Mouse (Mus musculus) common myeloid progenitor, adult 5-6 weeks (primary cell): ENCODE measurements around the gene Dctn1. TPM values are rescaled to one million over a fixed set of nuclear protein-coding genes. Genes with fewer than 3 reads are reported as not detected.

Experiments
- ATAC-seq: replicated peaks from 2 replicates; pipeline ENCODE4 v1.8.0; 2016; ENCODE audit warnings: low read depth, mild to moderate bottlenecking, moderate TSS enrichment, inconsistent platforms; ENCODE audit not compliant: poor library complexity, severe bottlenecking
- total RNA-seq: library from RNA; stranded (forward); fragments of 200-1000, 187-1606 nt; gene quantifications from 2 replicates; pipeline ENCODE4 v1.2.3, GENCODE M21; 2017

Dctn1 gene
- total RNA-seq: 50.2 and 52.2 TPM in 2 replicates

- ATAC-seq: peak; percentile 89
Observed at GRCm38 (mm10) chr6:83165607-83166242, at the start of gene Dctn1. Dctn1 (plus strand) TSS chr6:83165920.

DNA sequence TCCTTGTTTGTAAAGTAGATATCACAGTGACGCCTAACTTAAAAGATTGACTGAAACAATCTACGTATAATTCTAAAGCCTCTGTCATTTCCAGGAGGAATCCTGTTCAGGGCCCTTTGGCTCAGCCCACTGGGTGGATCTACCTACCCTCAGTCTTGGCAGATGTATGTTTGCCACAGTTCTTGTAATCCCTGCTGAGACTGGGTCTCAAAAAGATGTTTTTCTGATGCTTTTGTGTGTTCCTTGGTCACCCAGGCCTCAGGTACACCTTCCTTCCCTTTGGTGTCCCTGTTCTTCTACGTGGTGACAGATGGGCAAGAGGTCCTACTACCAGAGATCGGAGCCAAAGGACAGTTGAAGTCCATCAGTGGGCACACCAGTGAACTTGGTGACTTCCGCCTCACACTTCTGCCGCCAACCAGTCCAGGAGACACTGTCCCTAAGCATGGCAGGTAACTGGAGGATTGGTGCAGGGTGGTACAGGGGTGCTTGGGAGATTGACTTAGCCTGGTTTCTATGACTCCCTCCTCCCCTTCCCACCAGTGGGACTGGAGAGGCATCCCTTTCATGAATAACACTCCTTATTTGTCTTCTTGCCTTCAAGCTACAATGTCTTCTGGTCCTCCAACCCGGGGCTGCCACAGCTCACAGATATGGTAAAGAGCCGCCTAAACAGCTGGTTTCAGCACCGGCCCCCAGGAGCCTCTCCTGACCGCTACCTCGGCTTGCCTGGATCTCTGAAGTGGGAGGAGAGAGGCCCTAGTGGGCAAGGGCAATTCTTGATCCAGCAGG, 49.2 kb upstream of the Dctn1 start:
- ATAC-seq: no peak

- ATAC-seq: no peak
Observed at GRCm38 (mm10) chr6:83117165-83117438, 48.6 kb upstream of the Dctn1 start.

DNA sequence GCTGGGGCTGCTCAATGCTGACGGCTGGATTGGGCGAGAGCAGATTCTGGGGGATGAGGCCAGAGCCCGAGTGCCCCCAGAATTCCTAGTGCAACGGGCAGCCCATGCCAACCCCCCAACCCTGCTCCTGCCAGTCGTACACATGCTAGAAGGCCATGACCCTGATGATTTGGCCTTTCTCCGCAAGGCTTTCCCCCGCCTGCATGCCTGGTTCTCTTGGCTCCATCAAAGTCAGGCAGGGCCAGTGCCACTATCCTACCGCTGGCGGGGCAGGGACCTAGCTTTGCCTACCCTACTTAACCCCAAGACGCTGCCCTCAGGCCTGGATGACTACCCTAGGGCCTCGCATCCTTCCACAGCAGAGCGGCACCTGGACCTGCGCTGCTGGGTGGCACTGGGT, 48.1 kb upstream of the Dctn1 start:
- ATAC-seq: no peak

DNA sequence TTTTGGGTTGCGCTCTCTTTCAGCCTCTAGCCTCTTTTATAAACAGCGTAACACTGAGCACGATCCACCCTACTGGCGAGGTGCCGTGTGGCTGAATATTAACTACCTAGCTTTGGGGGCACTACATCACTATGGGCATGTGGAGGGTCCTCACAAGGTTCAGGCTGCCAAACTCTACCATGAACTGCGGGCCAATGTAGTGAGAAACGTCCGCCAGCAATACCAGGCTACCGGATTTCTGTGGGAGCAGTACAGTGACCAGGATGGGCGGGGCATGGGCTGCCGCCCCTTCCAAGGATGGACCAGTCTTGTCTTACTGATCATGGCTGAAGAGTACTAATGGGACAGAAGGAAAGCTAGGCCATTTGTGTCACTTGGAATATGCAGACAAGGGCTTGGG, 47.4 kb upstream of the Dctn1 start:
- ATAC-seq: no peak

DNA sequence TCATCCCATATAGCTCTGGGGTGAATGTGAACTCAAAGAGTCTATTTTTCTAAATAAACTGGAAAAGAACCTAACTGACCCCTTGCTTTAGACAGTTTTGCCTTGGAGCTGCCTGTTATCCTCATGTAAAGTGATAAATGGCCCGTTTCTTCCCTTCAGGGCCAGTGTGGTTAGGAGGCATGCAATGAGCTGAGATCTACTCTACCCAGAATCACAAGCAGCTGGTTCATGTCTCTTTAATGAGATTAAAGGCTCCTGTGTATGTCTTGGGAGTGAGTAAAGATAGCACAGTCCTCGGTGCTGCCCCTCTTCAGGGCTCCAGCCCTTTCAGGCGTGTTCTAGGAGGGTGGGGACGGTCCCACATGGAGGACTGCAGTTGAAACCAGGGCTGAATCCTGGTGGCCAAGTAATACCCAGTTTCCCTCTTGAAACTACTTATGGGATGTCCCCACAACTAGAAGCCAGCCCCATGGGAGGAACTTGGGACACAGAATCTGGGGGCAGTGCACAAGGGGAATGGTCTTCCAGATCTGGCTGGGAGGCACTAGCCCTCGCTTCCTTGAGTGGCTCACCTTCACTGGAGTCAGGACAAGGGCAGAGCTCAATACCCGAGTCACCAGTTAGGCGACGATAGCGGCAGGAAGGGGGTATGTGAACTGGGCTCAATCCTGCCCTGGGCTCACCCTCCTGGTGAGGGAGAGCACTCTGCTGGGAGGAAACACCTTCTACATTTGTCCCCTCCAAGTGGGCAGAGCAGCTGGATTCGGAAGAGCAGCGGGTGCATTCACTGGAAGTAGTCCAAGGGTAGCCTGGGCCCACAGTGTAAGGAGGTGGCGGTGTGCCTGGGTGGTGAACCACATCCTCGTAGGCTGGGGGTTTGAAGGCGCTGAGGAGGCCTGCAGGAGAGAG, 46.6 kb upstream of the Dctn1 start:
- ATAC-seq: peak; percentile 16

GRCm38 (mm10) chr6:83119734-83120051, 46.0 kb upstream of the Dctn1 start:
- ATAC-seq: no peak

- ATAC-seq: peak; percentile 82
Observed at GRCm38 (mm10) chr6:83120930-83121862, 44.5 kb upstream of the Dctn1 start, which contains the start of gene Wbp1. Wbp1 (minus strand) TSS chr6:83121559.

- ATAC-seq: no peak
Observed at GRCm38 (mm10) chr6:83121863-83122710, 43.6 kb upstream of the Dctn1 start.

GRCm38 (mm10) chr6:83122961-83123360, 42.8 kb upstream of the Dctn1 start:
- ATAC-seq: no peak

GRCm38 (mm10) chr6:83124851-83125312, 40.8 kb upstream of the Dctn1 start:
- peak; percentile 64 for ATAC-seq

GRCm38 (mm10) chr6:83125331-83125730, 40.4 kb upstream of the Dctn1 start, which contains the start of gene Ino80b:
Ino80b (minus strand) TSS chr6:83125431.
- no peak for ATAC-seq

DNA sequence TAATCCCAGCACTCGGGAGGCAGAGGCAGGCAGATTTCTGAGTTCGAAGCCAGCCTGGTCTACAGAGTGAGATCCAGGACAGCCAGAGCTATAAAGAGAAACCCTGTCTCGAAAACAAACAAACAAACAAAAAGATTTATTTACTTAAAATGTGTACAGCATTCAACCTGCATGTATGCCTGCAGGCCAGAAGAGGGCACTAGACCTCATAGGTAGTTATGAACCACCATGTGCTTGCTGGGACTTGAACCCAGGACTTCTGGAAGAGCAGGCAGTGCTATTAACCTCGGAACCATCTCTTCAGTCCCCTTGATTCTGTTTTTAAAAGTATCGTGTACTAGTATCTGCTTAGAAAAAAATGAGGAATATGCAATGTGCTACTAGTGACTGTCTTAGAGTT, 38.3 kb upstream of the Dctn1 start:
- ATAC-seq: no peak

- peak; percentile 79 for ATAC-seq
Observed at GRCm38 (mm10) chr6:83131469-83132034, 34.2 kb upstream of the Dctn1 start.

DNA sequence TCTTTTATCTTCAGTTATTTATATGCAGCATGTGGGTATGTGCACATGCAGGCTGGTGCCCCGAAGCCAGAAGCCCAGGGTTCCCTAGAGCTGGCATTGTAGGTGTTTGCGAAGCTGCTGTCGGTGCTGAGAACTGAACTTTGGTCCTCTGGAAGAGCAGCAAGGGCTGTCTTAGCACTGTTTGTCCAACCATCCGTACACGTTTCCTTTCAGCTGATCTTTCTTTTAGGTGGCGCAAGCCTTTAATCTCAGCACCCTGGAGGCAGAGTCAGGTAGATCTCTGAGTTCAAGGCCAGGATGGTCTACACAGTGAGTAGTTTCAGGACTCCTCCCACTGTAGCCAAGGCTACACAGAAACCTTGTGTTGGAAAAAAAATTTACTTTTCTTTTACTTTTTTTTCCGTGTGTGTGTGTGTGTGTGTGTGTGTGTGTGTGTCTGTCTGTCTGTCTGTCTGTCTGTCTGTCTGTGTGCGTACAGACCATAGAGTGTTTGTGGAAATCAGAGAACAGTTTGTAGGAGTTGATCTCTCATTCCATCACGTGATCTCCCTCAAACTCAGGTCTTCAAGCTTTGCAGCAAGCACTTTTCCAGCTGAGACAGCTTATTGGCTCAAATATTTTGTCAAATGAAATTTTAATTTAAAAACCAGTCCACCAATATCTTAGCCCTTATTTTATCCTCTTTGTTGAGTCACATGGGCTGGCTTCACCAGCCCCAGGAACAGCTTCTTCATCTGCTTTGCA, 33.4 kb upstream of the Dctn1 start:
- no peak for ATAC-seq

DNA sequence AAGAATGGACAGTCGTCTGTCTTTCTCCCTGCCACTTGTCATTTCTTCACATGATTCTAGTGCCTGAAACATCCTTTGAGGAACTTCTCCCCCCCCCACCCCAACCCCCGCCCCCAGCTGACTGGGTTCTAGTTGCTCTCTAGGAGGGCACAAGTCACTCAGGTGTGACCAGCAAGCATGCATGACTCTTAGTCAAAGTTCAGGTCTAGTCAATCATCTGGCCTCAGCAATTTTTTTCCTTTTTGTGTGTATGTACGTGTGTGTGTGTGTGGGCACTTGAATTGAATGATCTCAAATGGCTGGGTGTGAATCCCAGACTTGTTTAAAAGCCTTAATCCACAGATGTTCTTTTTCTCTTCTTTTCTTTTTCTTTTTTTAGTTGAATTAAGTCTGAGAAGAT, 31.5 kb upstream of the Dctn1 start:
- no peak for ATAC-seq

- ATAC-seq: no peak
Observed at GRCm38 (mm10) chr6:83134951-83135513, 30.7 kb upstream of the Dctn1 start, which contains the start of gene Rtkn. Rtkn (plus strand) TSS chr6:83135463.
